Mouse (Mus musculus): ENCODE results near the gene Cav3. TPM values are rescaled to one million over a fixed set of nuclear protein-coding genes. Genes with fewer than 3 reads are reported as not detected.
A peak's percentile ranks its signal among the peaks of the same experiment; 100 is the strongest.

Gene Cav3
- polyA plus RNA-seq, 1 experiment from 2014 or later = 116 TPM

- H3K4me3 ChIP-seq (ENCODE audit: control insufficient read depth in 1 of 2, insufficient read depth in 1 of 2, low read depth in 1 of 2, low read length in 2 of 2) = no peak overlapping the region
- no peaks in the 10 kb centered on the region for H3K36me3 ChIP-seq (ENCODE audit: control insufficient read depth, insufficient read depth, low read length)
- H3K4me2 ChIP-seq (ENCODE audit: low read length) = no peak overlapping the region
- no peak overlapping the region for H3K27ac ChIP-seq (replicated peaks in 1 of 2; ENCODE audit: control insufficient read depth in 1 of 2, insufficient read depth in 1 of 2, low read depth in 2 of 2, low read length in 2 of 2)
- no peaks in the 10 kb centered on the region for H3K9me3 ChIP-seq (ENCODE audit: control insufficient read depth, low read length)
- WGBS = 65% methylated on average over 4 of the region's 4 CpGs
- peaks cover 17% of the 10 kb centered on the region for H3K27me3 ChIP-seq (ENCODE audit: control insufficient read depth, insufficient read depth, low read length)
- no peak for ATAC-seq (ENCODE audit: insufficient number of reproducible peaks, insufficient read depth, low FRiP score, low read depth)
- no peak overlapping the region for H3K9ac ChIP-seq (ENCODE audit: low read length)
- H3K4me1 ChIP-seq (ENCODE audit: control insufficient read depth in 2 of 2, insufficient read depth in 2 of 2, low read length in 2 of 2) = peaks cover 3 to 5% of the 10 kb centered on the region in 2 experiments
Observed at GRCm38 (mm10) chr6:112495219-112495618, 35.9 kb downstream of the Cav3 start.

- ATAC-seq (ENCODE audit: insufficient number of reproducible peaks, insufficient read depth, low FRiP score, low read depth) = no peak
- 78% methylated on average over 8 of the region's 8 CpGs for WGBS
- Histone ChIP-seq H3K4me2 (ENCODE audit: low read length) (no peak overlapping the region), H3K9ac (ENCODE audit: low read length) (no peak overlapping the region), H3K36me3 (ENCODE audit: control insufficient read depth, insufficient read depth, low read length) (no peaks in the 10 kb centered on the region), H3K27me3 (ENCODE audit: control insufficient read depth, insufficient read depth, low read length) (peaks cover 15% of the 10 kb centered on the region), H3K4me3 (ENCODE audit: control insufficient read depth in 1 of 2, insufficient read depth in 1 of 2, low read depth in 1 of 2, low read length in 2 of 2) (no peak overlapping the region), H3K9me3 (ENCODE audit: control insufficient read depth, low read length) (no peaks in the 10 kb centered on the region), H3K4me1 (ENCODE audit: control insufficient read depth in 2 of 2, insufficient read depth in 2 of 2, low read length in 2 of 2) (peaks cover 0 to 2% of the 10 kb centered on the region in 2 experiments; a peak in 1 of 4 replicates), H3K27ac (replicated peaks in 1 of 2; ENCODE audit: control insufficient read depth in 1 of 2, insufficient read depth in 1 of 2, low read depth in 2 of 2, low read length in 2 of 2) (no peak overlapping the region)
Observed at GRCm38 (mm10) chr6:112496291-112497060, 37.2 kb downstream of the Cav3 start.

- no peak for ATAC-seq (ENCODE audit: insufficient number of reproducible peaks, insufficient read depth, low FRiP score, low read depth)
- 41% methylated on average over 2 of the region's 2 CpGs for WGBS
- no peak overlapping the region for H3K9ac ChIP-seq (ENCODE audit: low read length)
Observed at GRCm38 (mm10) chr6:112497456-112497855, 38.2 kb downstream of the Cav3 start.

GRCm38 (mm10) chr6:112498716-112499115, 39.4 kb downstream of the Cav3 start:
- Histone ChIP-seq H3K4me1 (ENCODE audit: control insufficient read depth in 2 of 2, insufficient read depth in 2 of 2, low read length in 2 of 2) (peaks cover 0 to 2% of the 10 kb centered on the region in 2 experiments; a peak in 1 of 4 replicates), H3K9ac (ENCODE audit: low read length) (no peak overlapping the region), H3K9me3 (ENCODE audit: control insufficient read depth, low read length) (no peaks in the 10 kb centered on the region), H3K4me2 (ENCODE audit: low read length) (no peak overlapping the region), H3K36me3 (ENCODE audit: control insufficient read depth, insufficient read depth, low read length) (no peaks in the 10 kb centered on the region), H3K27ac (replicated peaks in 1 of 2; ENCODE audit: control insufficient read depth in 1 of 2, insufficient read depth in 1 of 2, low read depth in 2 of 2, low read length in 2 of 2) (no peak overlapping the region), H3K27me3 (ENCODE audit: control insufficient read depth, insufficient read depth, low read length) (peaks cover 22% of the 10 kb centered on the region), H3K4me3 (ENCODE audit: control insufficient read depth in 1 of 2, insufficient read depth in 1 of 2, low read depth in 1 of 2, low read length in 2 of 2) (no peak overlapping the region)
- 83% methylated on average over 3 of the region's 3 CpGs for WGBS
- ATAC-seq (ENCODE audit: insufficient number of reproducible peaks, insufficient read depth, low FRiP score, low read depth) = no peak

More at GRCm38 (mm10) chr6:112497456-112497855, 38.2 kb downstream of the Cav3 start:
- Histone ChIP-seq H3K9me3 (ENCODE audit: control insufficient read depth, low read length) (no peaks in the 10 kb centered on the region), H3K36me3 (ENCODE audit: control insufficient read depth, insufficient read depth, low read length) (no peaks in the 10 kb centered on the region), H3K27ac (replicated peaks in 1 of 2; ENCODE audit: control insufficient read depth in 1 of 2, insufficient read depth in 1 of 2, low read depth in 2 of 2, low read length in 2 of 2) (no peak overlapping the region), H3K4me3 (ENCODE audit: control insufficient read depth in 1 of 2, insufficient read depth in 1 of 2, low read depth in 1 of 2, low read length in 2 of 2) (no peak overlapping the region), H3K27me3 (ENCODE audit: control insufficient read depth, insufficient read depth, low read length) (peaks cover 14% of the 10 kb centered on the region), H3K4me2 (ENCODE audit: low read length) (no peak overlapping the region), H3K4me1 (ENCODE audit: control insufficient read depth in 2 of 2, insufficient read depth in 2 of 2, low read length in 2 of 2) (peaks cover 0 to 2% of the 10 kb centered on the region in 2 experiments; a peak in 1 of 4 replicates)

GRCm38 (mm10) chr6:112499456-112499855, 40.2 kb downstream of the Cav3 start:
- no peak for ATAC-seq (ENCODE audit: insufficient number of reproducible peaks, insufficient read depth, low FRiP score, low read depth)
- peaks cover 22% of the 10 kb centered on the region for H3K27me3 ChIP-seq (ENCODE audit: control insufficient read depth, insufficient read depth, low read length)
- H3K4me1 ChIP-seq (ENCODE audit: control insufficient read depth in 2 of 2, insufficient read depth in 2 of 2, low read length in 2 of 2) = peaks cover 0 to 2% of the 10 kb centered on the region in 2 experiments; a peak in 1 of 4 replicates
- no peak overlapping the region for H3K9ac ChIP-seq (ENCODE audit: low read length)
- H3K9me3 ChIP-seq (ENCODE audit: control insufficient read depth, low read length) = no peaks in the 10 kb centered on the region
- H3K4me3 ChIP-seq (ENCODE audit: control insufficient read depth in 1 of 2, insufficient read depth in 1 of 2, low read depth in 1 of 2, low read length in 2 of 2) = no peak overlapping the region
- WGBS = 80% methylated on average over 2 of the region's 2 CpGs
- no peak overlapping the region for H3K27ac ChIP-seq (replicated peaks in 1 of 2; ENCODE audit: control insufficient read depth in 1 of 2, insufficient read depth in 1 of 2, low read depth in 2 of 2, low read length in 2 of 2)
- H3K36me3 ChIP-seq (ENCODE audit: control insufficient read depth, insufficient read depth, low read length) = no peaks in the 10 kb centered on the region
- H3K4me2 ChIP-seq (ENCODE audit: low read length) = no peak overlapping the region

GRCm38 (mm10) chr6:112501156-112501555, 41.9 kb downstream of the Cav3 start:
- H3K36me3 ChIP-seq (ENCODE audit: control insufficient read depth, insufficient read depth, low read length) = no peaks in the 10 kb centered on the region
- no peak for ATAC-seq (ENCODE audit: insufficient number of reproducible peaks, insufficient read depth, low FRiP score, low read depth)
- no peak overlapping the region for H3K4me3 ChIP-seq (ENCODE audit: control insufficient read depth in 1 of 2, insufficient read depth in 1 of 2, low read depth in 1 of 2, low read length in 2 of 2)
- H3K4me2 ChIP-seq (ENCODE audit: low read length) = no peak overlapping the region
- no peak overlapping the region for H3K9ac ChIP-seq (ENCODE audit: low read length)
- H3K27me3 ChIP-seq (ENCODE audit: control insufficient read depth, insufficient read depth, low read length) = peaks cover 22% of the 10 kb centered on the region
- 41% methylated on average over 2 of the region's 2 CpGs for WGBS
- H3K9me3 ChIP-seq (ENCODE audit: control insufficient read depth, low read length) = no peaks in the 10 kb centered on the region
- H3K4me1 ChIP-seq (ENCODE audit: control insufficient read depth in 2 of 2, insufficient read depth in 2 of 2, low read length in 2 of 2) = no peaks in the 10 kb centered on the region
- no peak overlapping the region for H3K27ac ChIP-seq (replicated peaks in 1 of 2; ENCODE audit: control insufficient read depth in 1 of 2, insufficient read depth in 1 of 2, low read depth in 2 of 2, low read length in 2 of 2)

- H3K4me1 ChIP-seq (ENCODE audit: control insufficient read depth in 2 of 2, insufficient read depth in 2 of 2, low read length in 2 of 2) = peaks cover 5 to 6% of the 10 kb centered on the region in 2 experiments; a peak in 3 of 4 replicates
Observed at GRCm38 (mm10) chr6:112507617-112508016, 48.3 kb downstream of the Cav3 start.

More at GRCm38 (mm10) chr6:112507617-112508016, 48.3 kb downstream of the Cav3 start:
- Histone ChIP-seq H3K27ac (replicated peaks in 1 of 2; ENCODE audit: control insufficient read depth in 1 of 2, insufficient read depth in 1 of 2, low read depth in 2 of 2, low read length in 2 of 2) (no peak overlapping the region), H3K4me3 (ENCODE audit: control insufficient read depth in 1 of 2, insufficient read depth in 1 of 2, low read depth in 1 of 2, low read length in 2 of 2) (no peak overlapping the region), H3K27me3 (ENCODE audit: control insufficient read depth, insufficient read depth, low read length) (peaks cover 17% of the 10 kb centered on the region), H3K36me3 (ENCODE audit: control insufficient read depth, insufficient read depth, low read length) (no peaks in the 10 kb centered on the region), H3K9ac (ENCODE audit: low read length) (no peak overlapping the region), H3K4me2 (ENCODE audit: low read length) (no peak overlapping the region), H3K9me3 (ENCODE audit: control insufficient read depth, low read length) (no peaks in the 10 kb centered on the region)
- 3% methylated on average over 2 of the region's 2 CpGs for WGBS
- ATAC-seq (ENCODE audit: insufficient number of reproducible peaks, insufficient read depth, low FRiP score, low read depth) = peak; percentile 72; the same call in 1 of the 2 replicates

Data from heart, embryonic 14.5 days (tissue).